Mouse (Mus musculus): ENCODE data around the gene Heyl. TPM values are rescaled to one million over a fixed set of nuclear protein-coding genes. Genes with fewer than 3 reads are reported as not detected.

Gene Heyl
- total and polyA plus RNA-seq, 3 experiments, result not detected

- no peak for TF ChIP-seq ZC3H11A (IDR thresholded peaks at IDR 0.05; ENCODE audit: low read depth, low read length)
- TF ChIP-seq MEF2A (IDR thresholded peaks at IDR 0.05; ENCODE audit: extremely low read depth, insufficient replicate concordance, low read depth, low read length, poor library complexity, severe bottlenecking), result no peak
- no peak for TF ChIP-seq ZMIZ1 (IDR thresholded peaks at IDR 0.05; ENCODE audit: low read depth, low read length)
- TF ChIP-seq GABPA (IDR thresholded peaks at IDR 0.05; ENCODE audit: low read depth, low read length), result no peak
- TF ChIP-seq SIN3A (IDR thresholded peaks at IDR 0.05; ENCODE audit: low read length), result no peak
- no peak for TF ChIP-seq EP300 (IDR thresholded peaks at IDR 0.05; ENCODE audit: low read depth in 1 of 2, low read length in 2 of 2)
- Histone ChIP-seq H3K9ac (ENCODE audit: control insufficient read depth, low read depth, low read length, poor library complexity, severe bottlenecking) (no peak overlapping the region), H3K79me2 (ENCODE audit: control insufficient read depth, insufficient read depth, low read length, poor library complexity) (no peaks in the 10 kb centered on the region), H3K4me1 (ENCODE audit: control insufficient read depth in 1 of 2, insufficient read depth in 2 of 2, low read length in 2 of 2) (no peaks in the 10 kb centered on the region), H3K27me3 (ENCODE audit: control insufficient read depth in 1 of 2, insufficient read depth in 2 of 2, low read length in 2 of 2) (peaks cover 11 to 18% of the 10 kb centered on the region in 2 experiments), H3K27ac (ENCODE audit: control insufficient read depth, low read depth, low read length) (no peak overlapping the region), H3K36me3 (ENCODE audit: control insufficient read depth in 1 of 2, insufficient read depth in 2 of 2, low read length in 2 of 2) (no peaks in the 10 kb centered on the region), H3K4me3 (ENCODE audit: control insufficient read depth in 1 of 2, insufficient read depth in 1 of 2, low read depth in 2 of 2, low read length in 2 of 2) (no peak overlapping the region), H3K9me3 (replicated peaks; ENCODE audit: insufficient read depth, low read length) (no peaks in the 10 kb centered on the region)
- no peak for DNase-seq (ENCODE audit: low read depth, low spot score)
Measured at GRCm38 (mm10) chr4:123213975-123214374, 19.4 kb upstream of the Heyl start.

- Histone ChIP-seq H3K36me3 (ENCODE audit: control insufficient read depth in 1 of 2, insufficient read depth in 2 of 2, low read length in 2 of 2) (no peaks in the 10 kb centered on the region), H3K9me3 (replicated peaks; ENCODE audit: insufficient read depth, low read length) (no peaks in the 10 kb centered on the region), H3K27me3 (ENCODE audit: control insufficient read depth in 1 of 2, insufficient read depth in 2 of 2, low read length in 2 of 2) (peaks cover 3 to 13% of the 10 kb centered on the region in 2 experiments), H3K4me3 (ENCODE audit: control insufficient read depth in 1 of 2, insufficient read depth in 1 of 2, low read depth in 2 of 2, low read length in 2 of 2) (no peak overlapping the region), H3K27ac (ENCODE audit: control insufficient read depth, low read depth, low read length) (no peak overlapping the region), H3K79me2 (ENCODE audit: control insufficient read depth, insufficient read depth, low read length, poor library complexity) (no peaks in the 10 kb centered on the region), H3K9ac (ENCODE audit: control insufficient read depth, low read depth, low read length, poor library complexity, severe bottlenecking) (no peak overlapping the region), H3K4me1 (ENCODE audit: control insufficient read depth in 1 of 2, insufficient read depth in 2 of 2, low read length in 2 of 2) (no peaks in the 10 kb centered on the region)
- DNase-seq (ENCODE audit: low read depth, low spot score), result no peak
- no peak for TF ChIP-seq TCF12 (IDR thresholded peaks at IDR 0.05; ENCODE audit: low read depth, low read length)
Measured at GRCm38 (mm10) chr4:123215367-123215766, 18.0 kb upstream of the Heyl start.

- H3K9me3 ChIP-seq (replicated peaks; ENCODE audit: insufficient read depth, low read length), result no peaks in the 10 kb centered on the region
- no peak overlapping the region for H3K9ac ChIP-seq (ENCODE audit: control insufficient read depth, low read depth, low read length, poor library complexity, severe bottlenecking)
- H3K36me3 ChIP-seq (ENCODE audit: control insufficient read depth in 1 of 2, insufficient read depth in 2 of 2, low read length in 2 of 2), result no peaks in the 10 kb centered on the region
- H3K4me1 ChIP-seq (ENCODE audit: control insufficient read depth in 1 of 2, insufficient read depth in 2 of 2, low read length in 2 of 2), result no peaks in the 10 kb centered on the region
- H3K27me3 ChIP-seq (ENCODE audit: control insufficient read depth in 1 of 2, insufficient read depth in 2 of 2, low read length in 2 of 2), result peaks cover 0 to 9% of the 10 kb centered on the region in 2 experiments; a peak in 3 of 4 replicates
- TF ChIP-seq CTCF (IDR thresholded peaks at IDR 0.05 in 2 of 3, conservative IDR thresholded peaks at IDR 0.05 in 1 of 3; ENCODE audit: control insufficient read depth in 1 of 3, insufficient read depth in 1 of 3, low read depth in 2 of 3, low read length in 3 of 3, poor library complexity in 1 of 3, severe bottlenecking in 1 of 3) (peak; percentile 80 to 94 (median 94)), HCFC1 (IDR thresholded peaks at IDR 0.05; ENCODE audit: low read depth, low read length) (no peak), RAD21 (IDR thresholded peaks at IDR 0.05; ENCODE audit: low read depth, low read length) (peak; percentile 52), TAL1 (IDR thresholded peaks at IDR 0.05; ENCODE audit: low read length) (no peak), SMC3 (IDR thresholded peaks at IDR 0.05; ENCODE audit: low read depth, low read length) (peak; percentile 70)
- peak; percentile 61 for DNase-seq (ENCODE audit: low read depth, low spot score)
- no peak overlapping the region for H3K27ac ChIP-seq (ENCODE audit: control insufficient read depth, low read depth, low read length)
- no peaks in the 10 kb centered on the region for H3K79me2 ChIP-seq (ENCODE audit: control insufficient read depth, insufficient read depth, low read length, poor library complexity)
- no peak overlapping the region for H3K4me3 ChIP-seq (ENCODE audit: control insufficient read depth in 1 of 2, insufficient read depth in 1 of 2, low read depth in 2 of 2, low read length in 2 of 2)
Measured at GRCm38 (mm10) chr4:123216782-123217181, 16.6 kb upstream of the Heyl start.

Measured in MEL (cell line).